Mouse (Mus musculus) C3H10T1/2 (cell line): ENCODE measurements around the gene Nmu. TPM values are rescaled to one million over a fixed set of nuclear protein-coding genes. Genes with fewer than 3 reads are reported as not detected.

Source experiments
- polyA plus RNA-seq, 2 experiments: library from polyadenylated mRNA; unstranded; fragments of >200 nt; fragmentation: generic; extraction: Trizol; gene quantifications; one replicate each; pipeline ENCODE4 v1.2.1; 2012; ENCODE audit warnings: missing spikeins in 2 of 2

Nmu gene
- polyA plus RNA-seq: not detected

DNA sequence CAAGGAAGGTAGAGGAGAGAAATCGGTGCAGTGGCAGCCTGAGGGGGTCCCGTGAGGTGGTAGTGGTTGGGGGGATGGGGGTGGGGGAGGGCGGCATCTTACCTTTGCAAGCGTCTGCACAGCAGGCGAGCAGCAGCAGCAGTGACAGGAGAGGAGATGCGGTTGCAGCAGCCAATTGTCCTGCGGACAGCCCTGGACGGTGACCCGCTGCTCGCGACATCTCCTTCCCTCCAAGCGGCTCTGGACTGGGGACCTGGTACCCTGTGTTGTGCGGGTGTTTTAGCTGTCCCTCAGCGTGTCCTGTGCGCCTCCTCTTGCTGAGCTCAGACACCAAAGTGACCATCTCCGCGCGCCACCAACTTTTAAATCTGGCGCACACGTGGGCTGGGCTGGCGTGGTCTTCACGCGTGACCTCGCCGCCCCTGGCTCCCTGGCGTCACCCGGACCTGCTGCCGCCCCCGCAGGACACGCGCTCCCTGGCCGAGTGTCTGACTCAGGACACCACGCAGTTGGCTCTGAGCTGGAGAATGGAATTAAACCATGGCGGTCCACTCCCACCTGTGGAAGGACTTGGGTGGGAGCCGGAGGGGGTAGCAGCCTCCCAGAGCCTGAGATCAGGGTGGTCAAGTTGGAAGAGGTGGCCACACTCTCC, at the start of gene Nmu:
Nmu (minus strand) TSS at position 336 of the 652 bp plus-strand sequence.

GRCm38 (mm10) chr5:76330953-76331352, 32.6 kb downstream of the Nmu start, which contains the start of gene Pdcl2:
TSS of gene Pdcl2 (minus strand) at chr5:76331156.

DNA sequence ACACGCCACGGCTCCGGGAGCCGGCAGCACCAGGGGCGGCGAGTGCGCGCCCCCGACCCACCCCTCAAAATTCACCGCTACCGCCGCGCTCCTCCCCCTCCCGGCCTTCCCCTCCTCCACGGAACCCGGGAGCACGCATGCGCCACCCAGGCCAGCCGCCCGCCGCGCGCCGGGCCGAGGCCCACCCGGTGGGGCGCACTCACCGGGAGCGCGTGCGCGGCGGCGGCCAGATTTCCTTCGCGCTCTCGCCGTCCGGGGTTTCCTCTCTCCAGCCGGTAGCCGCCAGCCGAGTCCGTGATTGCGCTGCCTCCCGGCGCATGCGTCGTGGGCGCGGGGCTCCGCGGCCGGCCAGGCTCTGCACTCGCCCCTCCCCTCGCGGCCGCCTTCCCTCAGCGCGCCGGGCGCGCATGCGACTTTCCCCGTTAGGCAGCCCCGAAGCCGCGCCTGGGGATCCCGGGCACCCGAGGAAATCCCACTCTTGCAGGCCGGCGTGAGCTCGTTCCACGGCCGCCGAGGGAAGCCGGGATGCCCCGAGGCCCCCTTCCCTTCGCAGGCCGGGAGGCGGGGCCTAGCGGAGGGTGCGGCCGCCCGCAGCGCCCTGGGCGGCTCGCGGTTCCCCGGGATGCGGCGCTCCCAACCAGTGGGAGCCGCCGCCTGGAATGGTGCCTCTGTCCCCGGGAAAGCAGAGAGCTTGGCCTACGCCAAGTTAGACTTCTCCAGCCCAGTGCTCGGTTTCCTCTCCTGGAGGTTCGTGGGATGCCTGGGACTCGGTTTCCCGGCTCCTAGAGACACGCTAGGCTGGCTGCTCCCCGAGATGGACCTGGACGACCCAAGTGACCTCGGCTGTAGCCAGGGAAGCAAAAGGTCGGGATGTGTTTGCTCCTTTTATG, 58.9 kb downstream of the Nmu start, which contains the start of gene Clock:
Clock (minus strand) TSS at position 341 of the 890 bp plus-strand sequence.

Other genes starting within 250 kb of the Nmu start
- gene Srd5a3, start 223.5 kb downstream of the Nmu start, polyA plus RNA-seq: 10 to 100 TPM; 16.4 to 26.4 TPM
- gene Tmem165, start 179.9 kb downstream of the Nmu start, polyA plus RNA-seq: 10 to 100 TPM in 1 of 2 experiments, 1 to 10 TPM in 1; 7.8 to 39.2 TPM
- gene Clock, start 59.0 kb downstream of the Nmu start, polyA plus RNA-seq: 1 to 10 TPM in 1 of 2 experiments, under 1 TPM in 1; 0.15 to 1.9 TPM
- not detected for gene Pdcl2, start 32.6 kb downstream of the Nmu start, polyA plus RNA-seq
- gene Gm7271, start 120.3 kb upstream of the Nmu start, polyA plus RNA-seq: not detected
- gene Exoc1, start 165.5 kb upstream of the Nmu start, polyA plus RNA-seq: 10 to 100 TPM in 1 of 2 experiments, 1 to 10 TPM in 1; 4.1 to 24.2 TPM
- gene Cep135, start 224.9 kb upstream of the Nmu start, polyA plus RNA-seq: under 1 TPM; 0.07 to 0.91 TPM